Mouse (Mus musculus): ENCODE measurements around the gene Rhoj.
A peak's percentile ranks its signal among the peaks of the same experiment; 100 is the strongest.
"Not testable (repeated sequence)": the region's sequence is repeated elsewhere in the genome, so short reads cannot be mapped to it uniquely, and the experiment has no call there.

The Rhoj gene

GRCm38 (mm10) chr12:75307961-75308951 is at the start of gene Rhoj:
Gene Rhoj, plus strand, starts transcription at chr12:75308322.
- DNase-seq = peak; percentile 84 to 90

- DNase-seq = no peak
Observed at GRCm38 (mm10) chr12:75271726-75272125, 36.4 kb upstream of the Rhoj start.

GRCm38 (mm10) chr12:75275730-75276129 is 32.4 kb upstream of the Rhoj start:
- no peak for DNase-seq

GRCm38 (mm10) chr12:75277425-75277824 is 30.7 kb upstream of the Rhoj start:
- no peak for DNase-seq

GRCm38 (mm10) chr12:75280502-75280901 is 27.6 kb upstream of the Rhoj start:
- DNase-seq = peak in 1 of 2 experiments; percentile 17

GRCm38 (mm10) chr12:75283226-75283625 is 24.9 kb upstream of the Rhoj start:
- peak; percentile 39 to 40 for DNase-seq

- peak in 1 of 2 experiments; percentile 43 for DNase-seq
Observed at GRCm38 (mm10) chr12:75286166-75286565, 22.0 kb upstream of the Rhoj start.

- DNase-seq = no peak
Observed at GRCm38 (mm10) chr12:75290524-75290923, 17.6 kb upstream of the Rhoj start.

GRCm38 (mm10) chr12:75291556-75291955 is 16.6 kb upstream of the Rhoj start:
- DNase-seq = no peak

- no peak for DNase-seq
Observed at GRCm38 (mm10) chr12:75292939-75293338, 15.2 kb upstream of the Rhoj start.

- no peak for DNase-seq
Observed at GRCm38 (mm10) chr12:75299865-75300264, 8.3 kb upstream of the Rhoj start.

GRCm38 (mm10) chr12:75304132-75304531 is 4.0 kb upstream of the Rhoj start:
- DNase-seq = no peak

- peak; percentile 43 to 61 for DNase-seq
Observed at GRCm38 (mm10) chr12:75309756-75310155, 1.6 kb downstream of the Rhoj start.

- no peak for DNase-seq
Observed at GRCm38 (mm10) chr12:75310766-75311165, 2.6 kb downstream of the Rhoj start.

GRCm38 (mm10) chr12:75311879-75312278 is 3.8 kb downstream of the Rhoj start:
- DNase-seq = peak; percentile 18 to 39

GRCm38 (mm10) chr12:75313992-75314391 is 5.9 kb downstream of the Rhoj start:
- DNase-seq = no peak

GRCm38 (mm10) chr12:75315851-75316250 is 7.7 kb downstream of the Rhoj start:
- DNase-seq = no peak

- DNase-seq = peak in 1 of 2 experiments; percentile 28
Observed at GRCm38 (mm10) chr12:75320441-75320925, 12.4 kb downstream of the Rhoj start.

- no peak for DNase-seq
Observed at GRCm38 (mm10) chr12:75321189-75321588, 13.1 kb downstream of the Rhoj start.

GRCm38 (mm10) chr12:75329188-75329587 is 21.1 kb downstream of the Rhoj start:
- no peak for DNase-seq

GRCm38 (mm10) chr12:75339894-75340293 is 31.8 kb downstream of the Rhoj start:
- DNase-seq = no peak

- DNase-seq = no peak
Observed at GRCm38 (mm10) chr12:75340331-75340730, 32.2 kb downstream of the Rhoj start.

- no peak for DNase-seq
Observed at GRCm38 (mm10) chr12:75348551-75348950, 40.4 kb downstream of the Rhoj start.

GRCm38 (mm10) chr12:75349537-75349936 is 41.4 kb downstream of the Rhoj start:
- not testable (repeated sequence) for DNase-seq
